Mouse (Mus musculus): ENCODE measurements around the gene Cept1. TPM values are rescaled to one million over a fixed set of nuclear protein-coding genes. Genes with fewer than 3 reads are reported as not detected.

The Cept1 gene
- polyA plus RNA-seq, 1 experiment from 2014 or later: 44.1 TPM

GRCm38 (mm10) chr3:106462493-106462892 is 85.1 kb downstream of the Cept1 start:
- no peak overlapping the region for H3K4me3 ChIP-seq (ENCODE audit: low read depth, low read length)
- H3K9ac ChIP-seq (ENCODE audit: low read length): no peak overlapping the region
- H3K36me3 ChIP-seq (ENCODE audit: control insufficient read depth, insufficient read depth, low read length): no peaks in the 10 kb centered on the region
- DNase-seq (ENCODE audit: low spot score) (no peak), ATAC-seq (no peak)
- H3K4me2 ChIP-seq (ENCODE audit: low read length): no peak overlapping the region
- H3K9me3 ChIP-seq (replicated peaks; ENCODE audit: control insufficient read depth, low read length): no peaks in the 10 kb centered on the region
- no peak overlapping the region for H3K27ac ChIP-seq (ENCODE audit: low read depth, low read length)
- 75% methylated on average over 3 of the region's 3 CpGs for WGBS
- no peaks in the 10 kb centered on the region for H3K27me3 ChIP-seq (replicated peaks; ENCODE audit: control insufficient read depth, insufficient read depth, low read length)
- H3K4me1 ChIP-seq (ENCODE audit: control insufficient read depth, insufficient read depth, low read length): no peaks in the 10 kb centered on the region

- WGBS: 97% methylated on average over 2 of the region's 2 CpGs
- no peaks in the 10 kb centered on the region for H3K4me1 ChIP-seq (ENCODE audit: control insufficient read depth, insufficient read depth, low read length)
- H3K4me2 ChIP-seq (ENCODE audit: low read length): no peak overlapping the region
- no peaks in the 10 kb centered on the region for H3K9me3 ChIP-seq (replicated peaks; ENCODE audit: control insufficient read depth, low read length)
- no peak overlapping the region for H3K4me3 ChIP-seq (ENCODE audit: low read depth, low read length)
- ATAC-seq: no peak
- H3K9ac ChIP-seq (ENCODE audit: low read length): no peak overlapping the region
- no peaks in the 10 kb centered on the region for H3K36me3 ChIP-seq (ENCODE audit: control insufficient read depth, insufficient read depth, low read length)
- DNase-seq (ENCODE audit: low spot score): no peak
- H3K27me3 ChIP-seq (replicated peaks; ENCODE audit: control insufficient read depth, insufficient read depth, low read length): no peaks in the 10 kb centered on the region
- no peak overlapping the region for H3K27ac ChIP-seq (ENCODE audit: low read depth, low read length)
Observed at GRCm38 (mm10) chr3:106462059-106462470, 85.5 kb downstream of the Cept1 start.

GRCm38 (mm10) chr3:106457298-106457869 is 90.2 kb downstream of the Cept1 start:
- H3K9ac ChIP-seq (ENCODE audit: low read length): no peak overlapping the region
- H3K4me3 ChIP-seq (ENCODE audit: low read depth, low read length): no peak overlapping the region
- 86% methylated on average over 2 of the region's 2 CpGs for WGBS
- no peaks in the 10 kb centered on the region for H3K36me3 ChIP-seq (ENCODE audit: control insufficient read depth, insufficient read depth, low read length)
- H3K27me3 ChIP-seq (replicated peaks; ENCODE audit: control insufficient read depth, insufficient read depth, low read length): no peaks in the 10 kb centered on the region
- ATAC-seq: no peak
- DNase-seq (ENCODE audit: low spot score): no peak
- H3K9me3 ChIP-seq (replicated peaks; ENCODE audit: control insufficient read depth, low read length): no peaks in the 10 kb centered on the region
- no peak overlapping the region for H3K4me2 ChIP-seq (ENCODE audit: low read length)
- no peak overlapping the region for H3K27ac ChIP-seq (ENCODE audit: low read depth, low read length)
- H3K4me1 ChIP-seq (ENCODE audit: control insufficient read depth, insufficient read depth, low read length): no peaks in the 10 kb centered on the region

- H3K9me3 ChIP-seq (replicated peaks; ENCODE audit: control insufficient read depth, low read length): no peaks in the 10 kb centered on the region
- no peak overlapping the region for H3K4me3 ChIP-seq (ENCODE audit: low read depth, low read length)
- DNase-seq (ENCODE audit: low spot score) (no peak), ATAC-seq (no peak)
- H3K27me3 ChIP-seq (replicated peaks; ENCODE audit: control insufficient read depth, insufficient read depth, low read length): no peaks in the 10 kb centered on the region
- no peak overlapping the region for H3K27ac ChIP-seq (ENCODE audit: low read depth, low read length)
- H3K4me1 ChIP-seq (ENCODE audit: control insufficient read depth, insufficient read depth, low read length): no peaks in the 10 kb centered on the region
- H3K4me2 ChIP-seq (ENCODE audit: low read length): no peak overlapping the region
- no peaks in the 10 kb centered on the region for H3K36me3 ChIP-seq (ENCODE audit: control insufficient read depth, insufficient read depth, low read length)
- WGBS: 83% methylated on average over 4 of the region's 4 CpGs
- no peak overlapping the region for H3K9ac ChIP-seq (ENCODE audit: low read length)
Observed at GRCm38 (mm10) chr3:106452616-106453015, 95.0 kb downstream of the Cept1 start.

Other genes with a start within 250 kb of the Cept1 start
- gene Chil6, start 141.6 kb downstream of the Cept1 start, polyA plus RNA-seq (2014; fragmentation: Nextera tagmentation; extraction: Ambion mirVana): not detected in 2 replicates
- 0.42 and 0.56 TPM in 2 replicates for gene Dennd2d, start 65.4 kb downstream of the Cept1 start, polyA plus RNA-seq (2014; fragmentation: Nextera tagmentation; extraction: Ambion mirVana)
- gene Dram2, start within 50 bp of the Cept1 start, polyA plus RNA-seq (2014; fragmentation: Nextera tagmentation; extraction: Ambion mirVana): 62.2 and 65.9 TPM in 2 replicates
- 19.5 and 21.6 TPM in 2 replicates for gene Lrif1, start 137.2 kb upstream of the Cept1 start, polyA plus RNA-seq (2014; fragmentation: Nextera tagmentation; extraction: Ambion mirVana)
- 4.4 TPM in 2 replicates for gene Cd53, start 242.3 kb upstream of the Cept1 start, polyA plus RNA-seq (2014; fragmentation: Nextera tagmentation; extraction: Ambion mirVana)

Measured in forebrain, embryonic 14.5 days (tissue).